Mouse (Mus musculus) liver, postnatal 0 days (tissue): ENCODE data around the gene Gfi1.

ENCODE experiments used
- CTCF ChIP-seq: sonication (generic); IDR thresholded peaks from 2 replicates; pipeline ENCODE4 v1.5.1; 2016; ENCODE audit warnings: antibody characterized with exemption, low read depth
- EP300 ChIP-seq: IDR thresholded peaks from 2 replicates; pipeline ENCODE4 v1.6.1; 2016; ENCODE audit warnings: antibody characterized with exemption, low read depth, mild to moderate bottlenecking

- no peak for TF ChIP-seq EP300
- no peak for TF ChIP-seq CTCF
Measured at GRCm38 (mm10) chr5:107725435-107726261, at the start of gene Gfi1.
